Mouse (Mus musculus) neural tube, embryonic 12.5 days (tissue): Measurements from ENCODE around the gene Nmrk2. TPM values are rescaled to one million over a fixed set of nuclear protein-coding genes. Genes with fewer than 3 reads are reported as not detected.
"Not testable (repeated sequence)": the region's sequence is repeated elsewhere in the genome, so short reads cannot be mapped to it uniquely, and the experiment has no call there.

Experiments
- ATAC-seq: fragments of 200-750 bp; cut with Nextera tagmentation; 2 replicates; pipeline ENCODE4 v1.8.0; 2017; ENCODE audit warnings: low read depth, mild to moderate bottlenecking, moderate TSS enrichment, moderate library complexity; ENCODE audit not compliant: low FRiP score
- H3K27ac ChIP-seq: fragments of 300-500 bp; sonication (generic); 2 replicates; pipeline ENCODE4 v1.5.1; 2016
- H3K27me3 ChIP-seq: fragments of 300-500 bp; sonication (generic); replicated peaks from 2 replicates; pipeline ENCODE4 v1.6.1; 2016; ENCODE audit warnings: mild to moderate bottlenecking
- H3K36me3 ChIP-seq: fragments of 300-500 bp; sonication (generic); 2 replicates; pipeline ENCODE4 v1.6.1; 2016; ENCODE audit warnings: mild to moderate bottlenecking
- H3K4me1 ChIP-seq: fragments of 300-500 bp; sonication (generic); 2 replicates; pipeline ENCODE4 v1.6.1; 2016
- H3K4me2 ChIP-seq: fragments of 300-500 bp; sonication (generic); replicated peaks from 2 replicates; pipeline ENCODE4 v1.6.1; 2016; ENCODE audit warnings: mild to moderate bottlenecking
- H3K4me3 ChIP-seq: fragments of 300-500 bp; sonication (generic); 2 replicates; pipeline ENCODE4 v1.5.1; 2016
- H3K9ac ChIP-seq: fragments of 300-500 bp; sonication (generic); 2 replicates; pipeline ENCODE4 v1.6.1; 2016; ENCODE audit warnings: mild to moderate bottlenecking
- H3K9me3 ChIP-seq: fragments of 300-500 bp; sonication (generic); 2 replicates; pipeline ENCODE4 v1.6.1; 2016; ENCODE audit warnings: mild to moderate bottlenecking
- WGBS: fragments of 180-500 bp; shearing (Covaris S2); methylation state at CpG from one replicate; pipeline ENCODE4 v1.1.7; 2016; 5-methylcytosine and 5-hydroxymethylcytosine counted together
- polyA plus RNA-seq: library from polyadenylated mRNA; unstranded; fragments of >200 nt; fragmentation: Nextera tagmentation; extraction: Ambion mirVana; gene quantifications from 2 replicates; pipeline ENCODE4 v1.2.1, GENCODE M21; 2016

The Nmrk2 gene
- polyA plus RNA-seq, 1 experiment from 2014 or later: not detected

GRCm38 (mm10) chr10:81232580-81233225 lies 30.9 kb upstream of the Nmrk2 start, which contains the start of gene Zfr2:
Gene Zfr2, plus strand, starts transcription at chr10:81233155.
- 9% methylated on average over 29 of the region's 29 CpGs for WGBS
- no peak within 1 kb of the TSS for H3K27ac ChIP-seq

GRCm38 (mm10) chr10:81231436-81231835 lies 29.6 kb upstream of the Nmrk2 start:
- no peak overlapping the region for H3K27ac ChIP-seq
- ATAC-seq: no peak
- 50% methylated on average over 7 of the region's 7 CpGs for WGBS
- no peak overlapping the region for H3K9ac ChIP-seq
- no peaks in the 10 kb centered on the region for H3K36me3 ChIP-seq
- H3K4me2 ChIP-seq: peak overlapping the region; percentile 66
- H3K4me1 ChIP-seq: peaks cover 30% of the 10 kb centered on the region
- H3K4me3 ChIP-seq: no peak overlapping the region
- H3K9me3 ChIP-seq: no peaks in the 10 kb centered on the region
- H3K27me3 ChIP-seq: peaks cover 12% of the 10 kb centered on the region; the same call in 1 of the 2 replicates

More at GRCm38 (mm10) chr10:81232580-81233225, 30.9 kb upstream of the Nmrk2 start, which contains the start of gene Zfr2:
- Histone ChIP-seq H3K27me3 (peaks cover 15% of the 10 kb centered on the region; the same call in 1 of the 2 replicates), H3K4me1 (peaks cover 30% of the 10 kb centered on the region), H3K9ac (peak within 1 kb of the TSS; percentile 84), H3K9me3 (no peaks in the 10 kb centered on the region), H3K36me3 (no peaks in the 10 kb centered on the region), H3K4me2 (peak within 1 kb of the TSS; percentile 86), H3K4me3 (peak within 1 kb of the TSS; percentile 79)
- ATAC-seq: peak; percentile 65

- peak within 1 kb of the TSS; percentile 66 for H3K4me2 ChIP-seq
- H3K9me3 ChIP-seq: no peaks in the 10 kb centered on the region
- H3K27me3 ChIP-seq: peaks cover 10% of the 10 kb centered on the region; the same call in 1 of the 2 replicates
- peak within 1 kb of the TSS; percentile 55 for H3K4me3 ChIP-seq
- H3K4me1 ChIP-seq: peaks cover 30% of the 10 kb centered on the region
- peak; percentile 87 for ATAC-seq
- no peaks in the 10 kb centered on the region for H3K36me3 ChIP-seq
- peak within 1 kb of the TSS; percentile 75 for H3K9ac ChIP-seq
- H3K27ac ChIP-seq: peak within 1 kb of the TSS; percentile 28; the same call in 1 of the 2 replicates
- WGBS: 6% methylated on average over 27 of the region's 27 CpGs
These were observed 28.8 kb upstream of the Nmrk2 start, which contains the start of gene Atcay for GRCm38 (mm10) chr10:81230438-81231332. Gene Atcay, minus strand, starts transcription at chr10:81230833.

GRCm38 (mm10) chr10:81229735-81230437 lies 28.0 kb upstream of the Nmrk2 start:
- no peaks in the 10 kb centered on the region for H3K9me3 ChIP-seq
- H3K27me3 ChIP-seq: peaks cover 10% of the 10 kb centered on the region; the same call in 1 of the 2 replicates
- H3K9ac ChIP-seq: peak overlapping the region; percentile 75
- no peaks in the 10 kb centered on the region for H3K36me3 ChIP-seq
- H3K4me1 ChIP-seq: peaks cover 30% of the 10 kb centered on the region
- 11% methylated on average over 20 of the region's 20 CpGs for WGBS
- H3K27ac ChIP-seq: peak overlapping the region; percentile 28; the same call in 1 of the 2 replicates
- 0 out of 2 replicates have a peak, but pooled peaks have one; percentile 13 for ATAC-seq
- peak overlapping the region; percentile 66 for H3K4me2 ChIP-seq
- peak overlapping the region; percentile 55 for H3K4me3 ChIP-seq

- H3K4me2 ChIP-seq, ATAC-seq, H3K9ac ChIP-seq, H3K4me3 ChIP-seq, H3K27me3 ChIP-seq, H3K9me3 ChIP-seq, H3K27ac ChIP-seq, H3K4me1 ChIP-seq: not testable (repeated sequence)
- WGBS: 61% methylated on average over 2 of the region's 2 CpGs
- peaks cover 33% of the 10 kb centered on the region; the same call in 1 of the 2 replicates for H3K36me3 ChIP-seq
These were observed 21.9 kb upstream of the Nmrk2 start for GRCm38 (mm10) chr10:81223731-81224130.

GRCm38 (mm10) chr10:81221402-81222015 lies 19.7 kb upstream of the Nmrk2 start:
- no peaks in the 10 kb centered on the region for H3K9me3 ChIP-seq
- no peak overlapping the region for H3K9ac ChIP-seq
- no peak overlapping the region for H3K27ac ChIP-seq
- ATAC-seq: no peak
- H3K4me1 ChIP-seq: no peaks in the 10 kb centered on the region
- no peaks in the 10 kb centered on the region for H3K27me3 ChIP-seq
- no peak overlapping the region for H3K4me3 ChIP-seq
- 88% methylated on average over 5 of the region's 5 CpGs for WGBS
- no peak overlapping the region for H3K4me2 ChIP-seq
- peaks cover 48% of the 10 kb centered on the region for H3K36me3 ChIP-seq

- WGBS: 40% methylated on average over 7 of the region's 7 CpGs
These were observed 16.1 kb upstream of the Nmrk2 start for GRCm38 (mm10) chr10:81217964-81218363.

GRCm38 (mm10) chr10:81217267-81217666 lies 15.4 kb upstream of the Nmrk2 start:
- not testable (repeated sequence) for H3K4me1 ChIP-seq, ATAC-seq, H3K4me2 ChIP-seq, H3K27me3 ChIP-seq, H3K27ac ChIP-seq, H3K4me3 ChIP-seq, H3K9ac ChIP-seq, H3K9me3 ChIP-seq
- H3K36me3 ChIP-seq: peaks cover 71% of the 10 kb centered on the region
- 32% methylated on average over 1 of the region's 1 CpGs for WGBS

More at GRCm38 (mm10) chr10:81217964-81218363, 16.1 kb upstream of the Nmrk2 start:
- no peak for ATAC-seq
- Histone ChIP-seq H3K36me3 (peaks cover 65% of the 10 kb centered on the region), H3K9ac (no peak overlapping the region), H3K4me3 (no peak overlapping the region), H3K9me3 (no peaks in the 10 kb centered on the region), H3K4me2 (no peak overlapping the region), H3K27me3 (no peaks in the 10 kb centered on the region), H3K4me1 (no peaks in the 10 kb centered on the region), H3K27ac (no peak overlapping the region)

GRCm38 (mm10) chr10:81216810-81217209 lies 15.0 kb upstream of the Nmrk2 start:
- 88% methylated on average over 6 of the region's 6 CpGs for WGBS
- H3K36me3 ChIP-seq: peaks cover 72% of the 10 kb centered on the region

GRCm38 (mm10) chr10:81216260-81216659 lies 14.4 kb upstream of the Nmrk2 start:
- Histone ChIP-seq H3K27me3 (no peaks in the 10 kb centered on the region), H3K9me3 (peaks cover 7% of the 10 kb centered on the region; the same call in 1 of the 2 replicates), H3K4me1 (no peaks in the 10 kb centered on the region), H3K9ac (no peak overlapping the region), H3K4me3 (no peak overlapping the region), H3K4me2 (no peak overlapping the region), H3K36me3 (peaks cover 72% of the 10 kb centered on the region), H3K27ac (no peak overlapping the region)
- ATAC-seq: no peak
- 91% methylated on average over 6 of the region's 6 CpGs for WGBS

More at GRCm38 (mm10) chr10:81216810-81217209, 15.0 kb upstream of the Nmrk2 start:
- peaks cover 7% of the 10 kb centered on the region; the same call in 1 of the 2 replicates for H3K9me3 ChIP-seq
- H3K9ac ChIP-seq: no peak overlapping the region
- no peaks in the 10 kb centered on the region for H3K27me3 ChIP-seq
- H3K27ac ChIP-seq: no peak overlapping the region
- no peak for ATAC-seq
- H3K4me2 ChIP-seq: no peak overlapping the region
- H3K4me3 ChIP-seq: no peak overlapping the region
- no peaks in the 10 kb centered on the region for H3K4me1 ChIP-seq

GRCm38 (mm10) chr10:81210154-81210553 lies 8.3 kb upstream of the Nmrk2 start:
- H3K9ac ChIP-seq: no peak overlapping the region
- H3K36me3 ChIP-seq: peaks cover 76% of the 10 kb centered on the region
- WGBS: 96% methylated on average over 5 of the region's 5 CpGs
- H3K9me3 ChIP-seq: peaks cover 17% of the 10 kb centered on the region
- no peak overlapping the region for H3K27ac ChIP-seq
- no peak overlapping the region for H3K4me2 ChIP-seq
- H3K27me3 ChIP-seq: 0 out of 2 replicates have a peak, but pooled peaks cover 5% of the 10 kb centered on the region
- no peaks in the 10 kb centered on the region for H3K4me1 ChIP-seq
- H3K4me3 ChIP-seq: no peak overlapping the region
- no peak for ATAC-seq
